8 mouse cellular contexts compared by ENCODE assay signal in genomic region chr13:23751478-23751956, GRCm38 (mm10). TPM values are rescaled to one million over a fixed set of nuclear protein-coding genes. Genes with fewer than 3 reads are reported as not detected.
DNase-seq lines count a peak whose midpoint lies in the region; ATAC-seq and TF ChIP-seq lines count a peak whose summit lies in the region.

No protein-coding gene starts in this region.

- no peaks in the 10 kb centered on the region for H3K27me3 ChIP-seq in heart, embryonic 16.5 days (ENCODE audit: control insufficient read depth, insufficient read depth, low read length)
- no peaks in the 10 kb centered on the region for H3K27me3 ChIP-seq in forebrain, embryonic 14.5 days (replicated peaks; ENCODE audit: control insufficient read depth, insufficient read depth, low read length)
- no peaks in the 10 kb centered on the region for H3K27me3 ChIP-seq in kidney, adult 2 months (replicated peaks; ENCODE audit: control insufficient read depth, insufficient read depth, low read length)

- intact Hi-C loops in left cerebral cortex, postnatal 4 days (cut with DNase I) = loop anchor here (10.0 kb wide), 1 partner anchor 187 kb away; the partner anchor contains the start of gene Hist1h3e

- ATAC-seq in heart, embryonic 16.5 days (replicated peaks; ENCODE audit: extremely low read depth, insufficient read depth, low FRiP score) = no peak
- ATAC-seq in forebrain, embryonic 14.5 days = peak; percentile 25

- WGBS in heart, embryonic 16.5 days = 2% methylated on average over 11 of the region's 11 CpGs
- under 1% methylated on average over 11 of the region's 11 CpGs for WGBS in forebrain, embryonic 14.5 days
- 0% methylated on average over 11 of the region's 11 CpGs for WGBS in macrophage (ENCODE audit: missing documents)
- 5% methylated on average over 11 of the region's 11 CpGs for WGBS in kidney, adult 2 months

- H3K4me3 ChIP-seq in heart, embryonic 16.5 days (ENCODE audit: low read length) = peak overlapping the region; percentile 53
- H3K4me3 ChIP-seq in forebrain, embryonic 14.5 days (ENCODE audit: low read depth, low read length) = peak overlapping the region; percentile 40
- peak overlapping the region; percentile 10; the same call in 1 of the 2 replicates for H3K4me3 ChIP-seq in macrophage (ENCODE audit: inconsistent target)
- H3K4me3 ChIP-seq in kidney, adult 2 months (ENCODE audit: insufficient read depth, low read depth, low read length) = no peak overlapping the region

- H3K27ac ChIP-seq in heart, embryonic 16.5 days (ENCODE audit: low read length) = peak overlapping the region; percentile 94
- H3K27ac ChIP-seq in forebrain, embryonic 14.5 days (ENCODE audit: low read depth, low read length) = peak overlapping the region; percentile 96
- peak overlapping the region; percentile 80 for H3K27ac ChIP-seq in macrophage
- H3K27ac ChIP-seq in kidney, adult 2 months (ENCODE audit: insufficient read depth, low read depth, low read length) = no peak overlapping the region

- no peak for DNase-seq in heart, adult 18-20 months
- peak; percentile 68 for DNase-seq in MEL-GATA-1-ER (ENCODE audit: extremely low read depth, low read depth)
- peak; percentile 41 for DNase-seq in forebrain, embryonic 14.5 days (ENCODE audit: low spot score)
- DNase-seq in right cerebral cortex, adult 2 months (ENCODE audit: low spot score in 2 of 2) = no peak
- DNase-seq in left cerebral cortex, postnatal 4 days = no peak
- DNase-seq in kidney, adult 2 months = no peak

- no peaks in the 10 kb centered on the region for H3K79me2 ChIP-seq in macrophage (ENCODE audit: inconsistent target)

- H3K9ac ChIP-seq in heart, embryonic 16.5 days (ENCODE audit: low read length) = peak overlapping the region; percentile 75
- H3K9ac ChIP-seq in forebrain, embryonic 14.5 days (ENCODE audit: low read length) = peak overlapping the region; percentile 64

- H3K9me3 ChIP-seq in heart, embryonic 16.5 days (replicated peaks; ENCODE audit: control insufficient read depth, low read length) = no peaks in the 10 kb centered on the region
- H3K9me3 ChIP-seq in forebrain, embryonic 14.5 days (replicated peaks; ENCODE audit: control insufficient read depth, low read length) = no peaks in the 10 kb centered on the region

- no peak for TF ChIP-seq CTCF in kidney, adult 2 months (conservative IDR thresholded peaks at IDR 0.05; ENCODE audit: insufficient read depth, insufficient read length, low read depth, low read length)

- TF ChIP-seq POLR2A in kidney, adult 2 months (IDR thresholded peaks at IDR 0.05; ENCODE audit: low read depth, low read length) = no peak

- no peaks in the 10 kb centered on the region for H3K36me3 ChIP-seq in heart, embryonic 16.5 days (ENCODE audit: control insufficient read depth, insufficient read depth)
- no peaks in the 10 kb centered on the region for H3K36me3 ChIP-seq in forebrain, embryonic 14.5 days (ENCODE audit: control insufficient read depth, insufficient read depth, low read length)
- no peaks in the 10 kb centered on the region for H3K36me3 ChIP-seq in macrophage (ENCODE audit: inconsistent target)
- no peaks in the 10 kb centered on the region for H3K36me3 ChIP-seq in kidney, adult 2 months (ENCODE audit: control insufficient read depth, insufficient read depth, low read length)

- peaks cover 14% of the 10 kb centered on the region for H3K4me1 ChIP-seq in heart, embryonic 16.5 days (ENCODE audit: control insufficient read depth, insufficient read depth, low read length)
- peaks cover 13% of the 10 kb centered on the region for H3K4me1 ChIP-seq in forebrain, embryonic 14.5 days (ENCODE audit: control insufficient read depth, insufficient read depth, low read length)
- peaks cover 2% of the 10 kb centered on the region; the same call in 1 of the 2 replicates for H3K4me1 ChIP-seq in kidney, adult 2 months (ENCODE audit: control insufficient read depth, insufficient read depth, low read length)

- peak overlapping the region; percentile 76 for H3K4me2 ChIP-seq in heart, embryonic 16.5 days (ENCODE audit: low read depth, low read length)
- H3K4me2 ChIP-seq in forebrain, embryonic 14.5 days (ENCODE audit: low read length) = peak overlapping the region; percentile 59

RNA-seq across cellular contexts. Expression of gene Hist1h3b, which starts 0.6 kb away (rescaled TPM):
- polyA plus RNA-seq in heart, embryonic 16.5 days (2015; fragmentation: Nextera tagmentation; extraction: Ambion mirVana) = 3.2 and 5.0 TPM in 2 replicates
- total RNA-seq in heart, adult 18-20 months (2021) = 10 to 100 TPM in 1 of 2 experiments, 1 to 10 TPM in 1; 8.3 to 10.5 TPM
- 2.3 and 9.6 TPM in 2 replicates for polyA plus RNA-seq in forebrain, embryonic 14.5 days (2014; fragmentation: Nextera tagmentation; extraction: Ambion mirVana)
- 10 to 100 TPM in 1 of 26 experiments, 1 to 10 TPM in 2, not detected in 23; 2.2 to 11.6 (median 4.5) TPM for total RNA-seq in macrophage (2018; cell fraction: chromatin; rRNA removed)
- 10 to 100 TPM in 15 of 26 experiments, 1 to 10 TPM in 11; 2.2 to 40.1 (median 11.7) TPM for total RNA-seq in macrophage (2018; cell fraction: cytosol; rRNA removed)
- total RNA-seq in macrophage (2018; cell fraction: nucleus; rRNA removed) = 10 to 100 TPM in 1 of 26 experiments, 1 to 10 TPM in 15, not detected in 10; 1.2 to 19.8 (median 2.5) TPM
- polyA plus RNA-seq in macrophage (2018) = not detected in 3 replicates
- total RNA-seq in left cerebral cortex, postnatal 4 days (2021) = 100 to 1,000 TPM in 1 of 2 experiments, 10 to 100 TPM in 1; 95.4 to 102 TPM
- 0.88 and 1.4 TPM in 2 replicates for polyA plus RNA-seq in kidney, adult 2 months (2012; rRNA removed)

RNA-seq across cellular contexts. Expression of gene Hist1h2ab, which starts 0.6 kb away (rescaled TPM):
- polyA plus RNA-seq in heart, embryonic 16.5 days (2015; fragmentation: Nextera tagmentation; extraction: Ambion mirVana) = 17.0 and 20.0 TPM in 2 replicates
- total RNA-seq in heart, adult 18-20 months (2021) = 1 to 10 TPM; 5.8 to 6.8 TPM
- polyA plus RNA-seq in forebrain, embryonic 14.5 days (2014; fragmentation: Nextera tagmentation; extraction: Ambion mirVana) = 27.8 and 49.2 TPM in 2 replicates
- total RNA-seq in macrophage (2018; cell fraction: chromatin; rRNA removed) = 10 to 100 TPM in 2 of 26 experiments, 1 to 10 TPM in 9, not detected in 15; 2.9 to 15.3 (median 6.8) TPM
- 10 to 100 TPM in 23 of 26 experiments, 1 to 10 TPM in 3; 6.6 to 66.1 (median 21.8) TPM for total RNA-seq in macrophage (2018; cell fraction: cytosol; rRNA removed)
- 10 to 100 TPM in 5 of 26 experiments, 1 to 10 TPM in 16, not detected in 5; 3.7 to 37.0 (median 6.6) TPM for total RNA-seq in macrophage (2018; cell fraction: nucleus; rRNA removed)
- polyA plus RNA-seq in macrophage (2018) = not detected in 3 replicates
- total RNA-seq in left cerebral cortex, postnatal 4 days (2021) = 100 to 1,000 TPM; 116 to 120 TPM
- 1.3 and 1.5 TPM in 2 replicates for polyA plus RNA-seq in kidney, adult 2 months (2012; rRNA removed)

RNA-seq across cellular contexts. Expression of gene Hist1h2bb, which starts 5.0 kb away (rescaled TPM):
- 0.98 and 2.2 TPM in 2 replicates for polyA plus RNA-seq in heart, embryonic 16.5 days (2015; fragmentation: Nextera tagmentation; extraction: Ambion mirVana)
- 1 to 10 TPM; 7.4 to 8.1 TPM for total RNA-seq in heart, adult 18-20 months (2021)
- 1.3 and 1.5 TPM in 2 replicates for polyA plus RNA-seq in forebrain, embryonic 14.5 days (2014; fragmentation: Nextera tagmentation; extraction: Ambion mirVana)
- 10 to 100 TPM in 5 of 26 experiments, 1 to 10 TPM in 14, not detected in 7; 3.5 to 24.2 (median 7.1) TPM for total RNA-seq in macrophage (2018; cell fraction: chromatin; rRNA removed)
- total RNA-seq in macrophage (2018; cell fraction: cytosol; rRNA removed) = 10 to 100 TPM in 24 of 26 experiments, 1 to 10 TPM in 2; 7.7 to 70.0 (median 21.1) TPM
- 10 to 100 TPM in 5 of 26 experiments, 1 to 10 TPM in 17, not detected in 4; 2.2 to 42.4 (median 7.3) TPM for total RNA-seq in macrophage (2018; cell fraction: nucleus; rRNA removed)
- polyA plus RNA-seq in macrophage (2018) = not detected in 3 replicates
- 10 to 100 TPM; 62.4 to 81.1 TPM for total RNA-seq in left cerebral cortex, postnatal 4 days (2021)
- 2.0 and 2.8 TPM in 2 replicates for polyA plus RNA-seq in kidney, adult 2 months (2012; rRNA removed)

RNA-seq across cellular contexts. Expression of gene Hist1h4b, which starts 5.3 kb away (rescaled TPM):
- 1.2 and 1.5 TPM in 2 replicates for polyA plus RNA-seq in heart, embryonic 16.5 days (2015; fragmentation: Nextera tagmentation; extraction: Ambion mirVana)
- total RNA-seq in heart, adult 18-20 months (2021) = 10 to 100 TPM in 1 of 2 experiments, 1 to 10 TPM in 1; 9.6 to 10.9 TPM
- polyA plus RNA-seq in forebrain, embryonic 14.5 days (2014; fragmentation: Nextera tagmentation; extraction: Ambion mirVana) = 3.5 and 4.7 TPM in 2 replicates
- total RNA-seq in macrophage (2018; cell fraction: chromatin; rRNA removed) = 10 to 100 TPM in 18 of 26 experiments, 1 to 10 TPM in 5, not detected in 3; 4.5 to 72.5 (median 15.5) TPM
- 100 to 1,000 TPM in 2 of 26 experiments, 10 to 100 TPM in 24; 12.7 to 122 (median 32.5) TPM for total RNA-seq in macrophage (2018; cell fraction: cytosol; rRNA removed)
- total RNA-seq in macrophage (2018; cell fraction: nucleus; rRNA removed) = 100 to 1,000 TPM in 1 of 26 experiments, 10 to 100 TPM in 19, 1 to 10 TPM in 5, not detected in 1; 5.5 to 124 (median 19.4) TPM
- polyA plus RNA-seq in macrophage (2018) = 0.99 TPM in 1 of 3 replicates, not detected in the others
- total RNA-seq in left cerebral cortex, postnatal 4 days (2021) = 100 to 1,000 TPM; 139 to 151 TPM
- 3.1 and 5.3 TPM in 2 replicates for polyA plus RNA-seq in kidney, adult 2 months (2012; rRNA removed)

RNA-seq across cellular contexts. Expression of gene Hist1h3c, which starts 6.1 kb away (rescaled TPM):
- 3.0 and 3.8 TPM in 2 replicates for polyA plus RNA-seq in heart, embryonic 16.5 days (2015; fragmentation: Nextera tagmentation; extraction: Ambion mirVana)
- 1 to 10 TPM; 2.5 to 3.4 TPM for total RNA-seq in heart, adult 18-20 months (2021)
- polyA plus RNA-seq in forebrain, embryonic 14.5 days (2014; fragmentation: Nextera tagmentation; extraction: Ambion mirVana) = 2.4 and 5.9 TPM in 2 replicates
- 10 to 100 TPM in 1 of 26 experiments, 1 to 10 TPM in 6, not detected in 19; 1.6 to 10.1 (median 2.9) TPM for total RNA-seq in macrophage (2018; cell fraction: chromatin; rRNA removed)
- 10 to 100 TPM in 17 of 26 experiments, 1 to 10 TPM in 9; 3.8 to 42.2 (median 11.9) TPM for total RNA-seq in macrophage (2018; cell fraction: cytosol; rRNA removed)
- total RNA-seq in macrophage (2018; cell fraction: nucleus; rRNA removed) = 10 to 100 TPM in 1 of 26 experiments, 1 to 10 TPM in 18, not detected in 7; 1.0 to 25.5 (median 2.5) TPM
- not detected in 3 replicates for polyA plus RNA-seq in macrophage (2018)
- 10 to 100 TPM; 39.8 to 41.0 TPM for total RNA-seq in left cerebral cortex, postnatal 4 days (2021)
- polyA plus RNA-seq in kidney, adult 2 months (2012; rRNA removed) = 0.39 and 1.1 TPM in 2 replicates

Comparison
In these comparisons a context has a peak if more than half of its experiments do, and no peak if none do; other contexts are left out.
1. DNase-seq: peak in MEL-GATA-1-ER (single experiment) and forebrain, embryonic 14.5 days (single experiment); none in heart, adult 18-20 months (0 of 2), right cerebral cortex, adult 2 months (0 of 2), left cerebral cortex, postnatal 4 days (single experiment) and kidney, adult 2 months (single experiment).